Mouse (Mus musculus) CH12.LX (cell line): Measurements from ENCODE around the gene Tiam1. TPM values are rescaled to one million over a fixed set of nuclear protein-coding genes. Genes with fewer than 3 reads are reported as not detected.

ENCODE experiments used
- DNase-seq: peaks from one replicate; pipeline ENCODE4 v3.0.0-alpha.2; 2013; ENCODE audit errors: extremely low read depth
- H3K27ac ChIP-seq: 2 replicates; pipeline ENCODE4 v1.5.1; 2012; ENCODE audit warnings: low read depth, mild to moderate bottlenecking, control low read depth, moderate library complexity; ENCODE audit not compliant: insufficient read depth
- H3K27me3 ChIP-seq: replicated peaks from 2 replicates; pipeline ENCODE3; 2012; ENCODE audit warnings: inconsistent platforms
- H3K36me3 ChIP-seq, 2 experiments: replicated peaks in 1 of 2; 2 replicates each; pipeline versions ENCODE3 to v1.6.1; 2012; ENCODE audit warnings: inconsistent platforms in 1 of 2, low read length in 1 of 2, mild to moderate bottlenecking in 1 of 2, mixed read lengths in 1 of 2, moderate library complexity in 1 of 2; ENCODE audit not compliant: control insufficient read depth in 1 of 2, insufficient read depth in 1 of 2
- H3K4me1 ChIP-seq, 2 experiments: 2 replicates each; pipeline ENCODE4 v1.6.1; 2012; ENCODE audit warnings: inconsistent platforms in 1 of 2, moderate library complexity in 1 of 2; ENCODE audit not compliant: insufficient read depth in 2 of 2, control insufficient read depth in 1 of 2
- H3K4me2 ChIP-seq: 2 replicates; pipeline ENCODE4 v1.6.1; 2012; ENCODE audit warnings: low read depth, mild to moderate bottlenecking, control low read depth; ENCODE audit not compliant: poor library complexity, insufficient read depth, severe bottlenecking
- H3K4me3 ChIP-seq, 3 experiments: fragments of 150-350 bp in 1 of 3; sonication (generic) in 1 of 3; replicated peaks in 1 of 3; 2 replicates each; pipeline versions ENCODE3 to v1.5.1; 2011 to 2012; ENCODE audit warnings: low read depth in 2 of 3, low read length in 2 of 3, mild to moderate bottlenecking in 2 of 3, moderate library complexity in 2 of 3, control low read depth in 1 of 3, improper control_type of control experiment in 1 of 3, inconsistent platforms in 1 of 3, mixed read lengths in 1 of 3; ENCODE audit not compliant: poor library complexity in 1 of 3
- H3K79me2 ChIP-seq: replicated peaks from 2 replicates; pipeline ENCODE4 v1.6.1; 2012; ENCODE audit warnings: mild to moderate bottlenecking, moderate library complexity; ENCODE audit not compliant: control insufficient read depth, poor library complexity, insufficient read depth, severe bottlenecking; ENCODE audit errors: extremely low read depth
- H3K9ac ChIP-seq: 2 replicates; pipeline ENCODE4 v1.6.1; 2012; ENCODE audit warnings: low read depth, mild to moderate bottlenecking, control low read depth, moderate library complexity; ENCODE audit not compliant: insufficient read depth
- H3K9me3 ChIP-seq: replicated peaks from 2 replicates; pipeline ENCODE3; 2012; ENCODE audit warnings: low read length, inconsistent platforms, mixed read lengths
- CHD2 ChIP-seq: IDR thresholded peaks from 2 replicates; pipeline ENCODE4 v1.6.1; 2011; ENCODE audit warnings: low read length, improper control_type of control experiment
- CTCF ChIP-seq, 2 experiments: IDR thresholded peaks in 1 of 2; conservative IDR thresholded peaks in 1 of 2; 2 replicates each; pipeline ENCODE4 v1.5.1; 2011 to 2012; ENCODE audit warnings: low read depth in 2 of 2, low read length in 2 of 2, improper control_type of control experiment in 1 of 2, inconsistent platforms in 1 of 2, mild to moderate bottlenecking in 1 of 2, moderate library complexity in 1 of 2
- ETS1 ChIP-seq: conservative IDR thresholded peaks from 2 replicates; pipeline ENCODE4 v1.6.1; 2012; ENCODE audit warnings: low read depth, mild to moderate bottlenecking, inconsistent platforms, low read length, improper control_type of control experiment, moderate library complexity
- HCFC1 ChIP-seq: IDR thresholded peaks from 2 replicates; pipeline ENCODE4 v1.6.1; 2012; ENCODE audit warnings: low read depth, mild to moderate bottlenecking, inconsistent platforms, low read length, improper control_type of control experiment
- IRF4 ChIP-seq: IDR thresholded peaks from 2 replicates; pipeline ENCODE4 v1.6.1; 2014; ENCODE audit warnings: low read depth, mild to moderate bottlenecking, inconsistent platforms, low read length, improper control_type of control experiment
- JUN ChIP-seq: IDR thresholded peaks from 2 replicates; pipeline ENCODE4 v1.6.1; 2011; ENCODE audit warnings: low read depth, mild to moderate bottlenecking, low read length, improper control_type of control experiment, moderate library complexity; ENCODE audit not compliant: insufficient read depth
- JUND ChIP-seq: conservative IDR thresholded peaks from 2 replicates; pipeline ENCODE4 v1.6.1; 2011; ENCODE audit warnings: low read depth, low read length, improper control_type of control experiment
- MAZ ChIP-seq: IDR thresholded peaks from 2 replicates; pipeline ENCODE4 v1.6.1; 2012; ENCODE audit warnings: low read depth, mild to moderate bottlenecking, inconsistent platforms, low read length, improper control_type of control experiment, moderate library complexity
- MXI1 ChIP-seq: IDR thresholded peaks from 2 replicates; pipeline ENCODE4 v1.6.1; 2011; ENCODE audit warnings: mild to moderate bottlenecking, low read depth, low read length, improper control_type of control experiment
- NELFE ChIP-seq: IDR thresholded peaks from 2 replicates; pipeline ENCODE4 v1.6.1; 2011; ENCODE audit warnings: low read depth, low read length, improper control_type of control experiment
- NRF1 ChIP-seq: IDR thresholded peaks from 2 replicates; pipeline ENCODE4 v1.6.1; 2014; ENCODE audit warnings: low read depth, mild to moderate bottlenecking, inconsistent platforms, low read length, improper control_type of control experiment, moderate library complexity
- PAX5 ChIP-seq: IDR thresholded peaks from 2 replicates; pipeline ENCODE4 v1.6.1; 2012; ENCODE audit warnings: low read length, inconsistent platforms, mixed read lengths
- POLR2A ChIP-seq: IDR thresholded peaks from 2 replicates; pipeline ENCODE4 v1.6.1; 2011; ENCODE audit warnings: low read depth, mild to moderate bottlenecking, improper control_type of control experiment, low read length
- POLR2AphosphoS2 ChIP-seq: IDR thresholded peaks from 2 replicates; pipeline ENCODE4 v1.6.1; 2011; ENCODE audit warnings: low read depth, low read length, improper control_type of control experiment
- RCOR1 ChIP-seq: conservative IDR thresholded peaks from 2 replicates; pipeline ENCODE4 v1.6.1; 2012; ENCODE audit warnings: low read depth, mild to moderate bottlenecking, inconsistent platforms, low read length, improper control_type of control experiment
- SIN3A ChIP-seq: IDR thresholded peaks from 2 replicates; pipeline ENCODE4 v1.6.1; 2012; ENCODE audit warnings: low read length, improper control_type of control experiment, inconsistent platforms
- SMC3 ChIP-seq: IDR thresholded peaks from 2 replicates; pipeline ENCODE4 v1.6.1; 2011; ENCODE audit warnings: low read depth, low read length, improper control_type of control experiment
- TBP ChIP-seq: conservative IDR thresholded peaks from 2 replicates; pipeline ENCODE4 v1.6.1; 2011; ENCODE audit warnings: low read depth, low read length, improper control_type of control experiment
- UBTF ChIP-seq: IDR thresholded peaks from 2 replicates; pipeline ENCODE4 v1.6.1; 2012; ENCODE audit warnings: low read depth, mild to moderate bottlenecking, inconsistent platforms, low read length, improper control_type of control experiment, moderate library complexity
- USF2 ChIP-seq: conservative IDR thresholded peaks from 2 replicates; pipeline ENCODE4 v1.6.1; 2011; ENCODE audit warnings: low read depth, low read length, improper control_type of control experiment
- ZC3H11A ChIP-seq: IDR thresholded peaks from 2 replicates; pipeline ENCODE4 v1.6.1; 2012; ENCODE audit warnings: low read depth, mild to moderate bottlenecking, inconsistent platforms, low read length, improper control_type of control experiment
- ZKSCAN1 ChIP-seq: IDR thresholded peaks from 2 replicates; pipeline ENCODE4 v1.6.1; 2012; ENCODE audit warnings: low read depth, inconsistent platforms, low read length, improper control_type of control experiment, borderline replicate concordance
- ZMIZ1 ChIP-seq: IDR thresholded peaks from 2 replicates; pipeline ENCODE4 v1.6.1; 2012; ENCODE audit warnings: low read depth, mild to moderate bottlenecking, inconsistent platforms, low read length, improper control_type of control experiment
- ZNF384 ChIP-seq: IDR thresholded peaks from 2 replicates; pipeline ENCODE4 v1.6.1; 2012; ENCODE audit warnings: low read depth, low read length, improper control_type of control experiment, inconsistent platforms
- dilution Hi-C: fragments of 300-500 bp; cut with MboI; formaldehyde crosslinking; loops from 2 replicates; pipeline ENCODE4 v1.14.3; 2020; ENCODE audit warnings: low sequenced_read_pairs; ENCODE audit not compliant: extremely low pct_unique_long_range_greater_than_20kb, extremely low pct_ligation_motif_present
- in situ Hi-C: fragments of 300-500 bp; cut with MboI; formaldehyde crosslinking; loops from 3 replicates; pipeline ENCODE4 v1.14.3; 2019; ENCODE audit warnings: low sequenced_read_pairs, low pct_ligation_motif_present, low pct_unique_long_range_greater_than_20kb, mixed read lengths
- polyA plus RNA-seq: library from polyadenylated mRNA; unstranded; fragments of >175 nt; gene quantifications from 2 replicates; pipeline ENCODE4 v1.2.1, GENCODE M21; 2012; ENCODE audit warnings: low read depth; ENCODE audit not compliant: insufficient read length
- total RNA-seq, 2 experiments: library from RNA; depleted of rRNA; stranded (reverse); fragments of 300-350 nt in 1 of 2; fragments of >200 nt in 1 of 2; gene quantifications; 2 replicates each; pipeline ENCODE4 v1.2.3; 2012 to 2014

Gene Tiam1
- total and polyA plus RNA-seq, 3 experiments: 0.03 to 0.40 (median 0.04) TPM

- H3K4me1 ChIP-seq: no peaks in the 10 kb centered on the region
- DNase-seq: no peak
- in situ Hi-C loops (loop anchor here (25.0 kb wide), 1 partner anchor 1367 kb away; no protein-coding TSS in a partner anchor), dilution Hi-C loops (no loop called here)
- H3K9ac ChIP-seq: no peak overlapping the region
- no peaks in the 10 kb centered on the region for H3K36me3 ChIP-seq
- no peak overlapping the region for H3K4me2 ChIP-seq
- H3K27ac ChIP-seq: no peak overlapping the region
- no peak overlapping the region for H3K4me3 ChIP-seq
- no peaks in the 10 kb centered on the region for H3K79me2 ChIP-seq
- peaks cover 50% of the 10 kb centered on the region for H3K9me3 ChIP-seq
- H3K27me3 ChIP-seq: peaks cover 1% of the 10 kb centered on the region
- TF ChIP-seq CHD2 (no peak), ETS1 (no peak), ZMIZ1 (no peak), USF2 (no peak), MAZ (no peak), HCFC1 (no peak), NELFE (no peak), IRF4 (no peak), RCOR1 (no peak), NRF1 (no peak), SMC3 (no peak), ZC3H11A (no peak), POLR2A (no peak), JUN (no peak), ZNF384 (no peak)
- TF ChIP-seq, all 38 proteins: peak for 0
Measured at GRCm38 (mm10) chr16:89754709-89755108, 388.9 kb downstream of the Tiam1 start.

- H3K79me2 ChIP-seq: no peaks in the 10 kb centered on the region
- H3K9me3 ChIP-seq: peaks cover 46% of the 10 kb centered on the region
- no peak for DNase-seq
- in situ Hi-C loops: no loop called here
- no peaks in the 10 kb centered on the region for H3K4me1 ChIP-seq
- H3K27ac ChIP-seq: no peak overlapping the region
- no peak overlapping the region for H3K4me3 ChIP-seq
- no peak overlapping the region for H3K9ac ChIP-seq
- no peak overlapping the region for H3K4me2 ChIP-seq
- peaks cover 5% of the 10 kb centered on the region for H3K27me3 ChIP-seq
- TF ChIP-seq ZKSCAN1: no peak
- TF ChIP-seq ZC3H11A: no peak
- no peak for TF ChIP-seq JUN
- TF ChIP-seq ZMIZ1: no peak
- TF ChIP-seq SIN3A: no peak
- TF ChIP-seq CTCF (conservative IDR thresholded peaks at IDR 0.05 in 1 of 2, IDR thresholded peaks at IDR 0.05 in 1 of 2; ENCODE audit: low read depth in 2 of 2, low read length in 2 of 2): no peak
- no peak for TF ChIP-seq POLR2AphosphoS2
- TF ChIP-seq ZNF384: no peak
- no peak for TF ChIP-seq ETS1
- no peak for TF ChIP-seq UBTF
- TF ChIP-seq TBP: no peak
- no peak for TF ChIP-seq JUND
- no peak for TF ChIP-seq NELFE
- no peak for TF ChIP-seq MXI1
- TF ChIP-seq MAZ: no peak
- TF ChIP-seq PAX5: no peak
- TF ChIP-seq NRF1: no peak
- TF ChIP-seq, all 38 proteins: peak for 0
- dilution Hi-C loops: no loop called here
- H3K36me3 ChIP-seq: no peaks in the 10 kb centered on the region
Measured at GRCm38 (mm10) chr16:89747864-89748263, 395.7 kb downstream of the Tiam1 start.
